Mouse (Mus musculus) MEL (cell line): Measurements from ENCODE around the gene Ssna1.

ENCODE experiments used
- CTCF ChIP-seq, 3 experiments: IDR thresholded peaks in 2 of 3; conservative IDR thresholded peaks in 1 of 3; 2 replicates each; pipeline ENCODE4 v1.5.1; 2011 to 2012; ENCODE audit warnings: low read length in 3 of 3, low read depth in 2 of 3, mild to moderate bottlenecking in 2 of 3, improper control_type of control experiment in 1 of 3, inconsistent platforms in 1 of 3, mixed read lengths in 1 of 3, moderate library complexity in 1 of 3; ENCODE audit not compliant: control insufficient read depth in 1 of 3, insufficient read depth in 1 of 3, poor library complexity in 1 of 3, severe bottlenecking in 1 of 3
- TCF12 ChIP-seq: IDR thresholded peaks from 2 replicates; pipeline ENCODE4 v1.6.1; 2014; ENCODE audit warnings: low read depth, mild to moderate bottlenecking, inconsistent platforms, low read length, improper control_type of control experiment, moderate library complexity
- UBTF ChIP-seq: IDR thresholded peaks from 2 replicates; pipeline ENCODE4 v1.6.1; 2012; ENCODE audit warnings: low read depth, mild to moderate bottlenecking, inconsistent platforms, low read length, improper control_type of control experiment, moderate library complexity, borderline replicate concordance; ENCODE audit not compliant: insufficient read depth

DNA sequence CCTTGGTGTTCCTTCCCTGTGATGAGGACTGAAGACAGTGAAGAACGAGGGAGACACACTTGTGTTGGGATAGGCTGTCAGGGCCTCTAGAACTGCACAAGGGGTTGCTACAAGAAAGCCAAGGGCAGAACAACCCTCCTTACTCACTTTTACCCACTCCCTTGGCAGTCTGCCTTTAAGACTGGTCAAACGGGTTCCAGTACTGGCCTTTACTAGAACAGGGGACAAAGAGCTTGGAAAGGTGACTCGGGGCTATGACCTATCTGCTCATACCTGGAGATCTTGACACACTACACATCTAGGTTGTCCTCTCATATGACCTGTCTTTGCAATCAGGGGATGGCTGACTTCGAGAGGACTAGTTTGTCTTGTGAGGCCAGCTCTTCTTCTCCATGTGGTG is 34.7 kb downstream of the Ssna1 start:
- TF ChIP-seq CTCF (IDR thresholded peaks at IDR 0.05 in 2 of 3, conservative IDR thresholded peaks at IDR 0.05 in 1 of 3; ENCODE audit: control insufficient read depth in 1 of 3, insufficient read depth in 1 of 3, low read depth in 2 of 3, low read length in 3 of 3, poor library complexity in 1 of 3, severe bottlenecking in 1 of 3) (no peak), TCF12 (no peak), UBTF (no peak)
